Mouse (Mus musculus) heart, postnatal 14 days (tissue): Measurements from ENCODE around the gene Wdhd1. TPM values are rescaled to one million over a fixed set of nuclear protein-coding genes. Genes with fewer than 3 reads are reported as not detected.
"Not testable (repeated sequence)": the region's sequence is repeated elsewhere in the genome, so short reads cannot be mapped to it uniquely, and the experiment has no call there.

ENCODE experiments used
- DNase-seq, 2 experiments: peaks; one replicate each; pipeline ENCODE4 v3.0.0; 2021 to 2022
- intact Hi-C: fragments of 180-260 bp; cut with DNase I; formaldehyde crosslinking; loops from one replicate; pipeline ENCODE4 v1.15.1; 2025
- long read RNA-seq, 2 experiments: library from polyadenylated mRNA; stranded (forward); transcript quantifications; one replicate each; pipeline ENCODE4 v2.0.0; 2021
- total RNA-seq, 2 experiments: library from RNA; stranded (reverse); gene quantifications; 2 replicates each; pipeline ENCODE4 v1.2.3; 2021

The Wdhd1 gene
- total RNA-seq, result 1 to 10 TPM; 1.5 to 2.0 TPM
- long read RNA-seq, experiment 1, full-length matches to known transcripts, result 1 of 1 reads
- long read RNA-seq, experiment 1, partial matches to known transcripts, result 0 of 1 reads
- long read RNA-seq, experiment 1, other reads (novel, unspliced or antisense), result 0 of 1 reads
- long read RNA-seq, experiment 2, full-length matches to known transcripts, result 1 of 1 reads
- long read RNA-seq, experiment 2, partial matches to known transcripts, result 0 of 1 reads
- long read RNA-seq, experiment 2, other reads (novel, unspliced or antisense), result 0 of 1 reads

DNA sequence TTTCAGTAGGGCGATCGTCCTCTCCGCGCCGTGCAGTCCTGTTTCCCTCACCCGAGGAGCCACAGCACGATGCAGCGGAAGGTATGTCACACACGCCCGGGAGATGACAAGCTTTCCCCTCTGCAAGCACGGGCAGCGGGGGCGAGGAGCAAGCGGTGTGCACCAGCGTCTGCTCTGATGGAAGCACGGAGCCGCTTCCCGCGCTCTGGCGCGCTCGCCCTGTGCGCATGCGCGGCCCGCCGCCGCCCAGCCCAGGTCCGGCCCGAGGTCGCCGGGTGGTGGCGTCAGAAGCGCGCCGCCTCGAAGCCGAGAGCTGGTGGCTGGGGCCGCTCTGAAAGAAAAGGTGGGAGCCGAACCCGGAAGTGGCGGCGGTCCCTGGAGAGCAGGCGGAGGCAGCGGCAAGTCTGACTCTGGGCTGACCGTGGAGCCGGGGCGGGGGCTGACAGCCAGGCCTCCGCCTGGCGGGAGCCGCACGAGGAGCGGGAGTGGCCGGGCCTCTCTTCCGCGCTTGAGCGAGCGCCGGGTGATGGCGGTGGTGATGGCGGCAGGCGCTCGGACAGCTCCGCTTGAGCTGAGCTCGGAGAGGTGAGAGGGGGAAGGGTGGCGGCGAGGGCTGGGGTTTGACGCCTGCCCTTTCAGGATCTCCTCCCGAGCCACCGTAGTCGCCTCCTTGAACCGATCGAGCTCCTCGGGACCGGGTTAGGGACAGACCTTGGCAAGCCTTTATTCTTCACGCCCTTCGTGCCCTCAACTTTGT lies at the start of gene Wdhd1, which contains the start of gene Socs4:
Gene Wdhd1, minus strand, starts transcription at position 221 of the 757 bp plus-strand sequence.
Gene Socs4, plus strand, starts transcription at position 295 of the 757 bp plus-strand sequence.
- intact Hi-C loops, result loop anchor here (2.0 kb wide), 2 partner anchors 22 to 122 kb away; partner anchors contain the start of gene Mapk1ip1l
- peak; percentile 97 for DNase-seq

DNA sequence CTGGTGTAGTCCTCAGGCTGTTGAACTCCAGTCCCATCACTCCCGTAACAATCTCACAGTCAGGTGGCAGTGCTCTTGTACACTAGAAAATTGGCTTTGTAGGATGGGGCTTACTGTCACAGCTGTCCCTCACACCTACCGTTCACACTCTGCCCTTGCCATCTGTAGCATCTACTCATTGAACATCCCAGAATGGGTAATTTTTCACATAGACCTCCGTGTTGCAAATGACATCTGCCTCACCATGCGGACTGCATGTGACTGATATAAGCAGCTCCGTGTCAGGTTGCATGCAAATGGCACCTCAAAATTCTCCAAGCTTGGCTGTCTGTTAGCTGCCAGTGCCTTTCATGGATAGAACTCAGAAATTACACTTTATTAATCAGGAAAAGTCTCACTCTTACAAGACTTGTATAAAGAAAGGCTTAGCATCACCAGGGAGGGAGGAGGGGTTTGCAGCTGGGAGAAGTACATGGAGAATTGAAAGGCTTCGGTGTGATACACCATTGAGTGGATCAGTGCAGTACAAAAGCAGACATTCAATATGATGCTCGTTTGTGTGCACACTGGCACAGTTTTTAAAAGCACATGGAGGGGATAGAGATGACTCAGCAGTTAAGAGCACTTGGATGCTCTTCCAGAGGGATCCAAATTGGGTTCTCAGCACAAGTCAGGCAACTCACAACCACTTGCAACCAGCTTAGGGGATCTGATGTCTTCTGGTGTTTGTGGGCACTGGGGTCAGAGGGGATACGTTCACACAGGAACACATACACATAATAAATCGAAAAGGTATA lies 49.5 kb upstream of the Wdhd1 start:
- no peak for DNase-seq
- intact Hi-C loops, result no loop called here

DNA sequence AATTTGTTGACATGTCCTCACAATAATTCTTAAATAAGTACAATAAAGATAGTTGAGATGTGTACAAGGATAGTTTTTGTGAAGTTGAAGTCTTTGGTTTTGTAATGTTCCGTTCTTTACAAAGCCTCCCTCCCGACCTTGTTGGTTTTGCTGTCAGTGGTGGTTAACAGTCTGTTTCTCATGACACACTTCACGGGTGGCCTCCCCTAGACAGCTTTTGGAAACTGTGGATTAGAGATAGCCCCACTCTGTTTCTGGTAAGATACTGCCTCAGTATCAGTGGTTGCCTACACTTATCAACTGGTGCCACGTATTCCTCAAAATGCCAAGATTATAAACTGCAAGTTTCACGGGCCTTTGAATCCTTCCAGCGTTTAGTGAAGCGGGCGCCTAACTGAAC lies 44.9 kb upstream of the Wdhd1 start:
- DNase-seq, intact Hi-C loops: not testable (repeated sequence)

DNA sequence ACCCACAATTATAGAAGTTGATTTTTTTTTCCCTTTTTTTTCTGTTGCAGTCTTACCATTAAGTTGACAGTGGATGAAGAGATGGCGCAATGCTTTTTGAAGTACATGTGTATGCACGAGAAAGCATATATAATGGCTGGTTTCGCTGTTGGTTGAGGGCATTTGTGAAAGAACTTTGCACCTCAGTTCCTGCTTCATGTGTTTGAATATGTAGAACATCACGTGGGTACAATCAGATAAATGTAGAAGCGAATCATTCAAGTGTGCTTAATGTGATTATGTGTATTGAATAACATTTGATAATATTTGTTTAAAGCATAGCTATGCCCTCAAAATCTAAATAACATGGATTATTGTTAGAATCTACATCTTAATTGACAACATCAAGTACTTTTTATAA lies 42.7 kb upstream of the Wdhd1 start:
- no peak for DNase-seq
- intact Hi-C loops, result no loop called here

DNA sequence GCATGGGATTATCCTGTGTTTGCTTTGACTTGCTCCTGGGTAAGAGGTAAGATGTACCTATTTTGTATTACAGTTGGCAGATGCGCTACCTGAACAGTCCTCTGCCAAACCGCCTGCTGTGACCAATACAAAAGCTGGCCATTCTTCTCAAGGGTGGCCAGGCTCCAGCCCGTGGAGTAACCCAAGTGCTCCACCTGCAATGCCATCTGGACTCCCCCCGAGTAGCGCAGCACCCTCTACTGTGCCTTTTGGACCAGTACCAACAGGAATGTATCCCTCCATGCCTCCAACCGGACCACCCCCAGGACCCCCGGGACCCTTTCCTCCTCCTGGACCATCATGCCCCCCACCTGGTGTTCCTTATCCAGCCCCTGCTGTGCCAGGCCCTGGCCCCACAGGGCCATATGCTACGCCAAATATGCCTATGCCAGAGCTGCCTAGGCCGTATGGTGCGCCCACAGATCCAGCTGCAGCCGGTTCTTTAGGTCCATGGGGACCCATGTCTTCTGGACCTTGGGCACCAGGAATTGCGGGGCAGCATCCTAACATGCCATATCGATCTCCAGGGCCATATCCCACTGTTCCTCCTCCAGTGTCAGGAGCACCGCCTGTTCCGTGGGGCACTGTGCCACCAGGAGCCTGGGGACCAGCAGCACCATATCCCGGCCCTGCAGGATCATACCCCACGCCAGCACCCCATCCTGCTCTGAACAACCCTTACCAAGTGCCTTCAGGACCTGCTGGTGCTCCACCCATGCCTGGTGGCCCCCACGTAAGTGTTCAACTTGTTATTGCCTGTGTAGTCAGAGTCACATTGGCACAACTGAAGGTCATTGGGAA lies 33.9 kb upstream of the Wdhd1 start:
- intact Hi-C loops, result no loop called here
- no peak for DNase-seq

DNA sequence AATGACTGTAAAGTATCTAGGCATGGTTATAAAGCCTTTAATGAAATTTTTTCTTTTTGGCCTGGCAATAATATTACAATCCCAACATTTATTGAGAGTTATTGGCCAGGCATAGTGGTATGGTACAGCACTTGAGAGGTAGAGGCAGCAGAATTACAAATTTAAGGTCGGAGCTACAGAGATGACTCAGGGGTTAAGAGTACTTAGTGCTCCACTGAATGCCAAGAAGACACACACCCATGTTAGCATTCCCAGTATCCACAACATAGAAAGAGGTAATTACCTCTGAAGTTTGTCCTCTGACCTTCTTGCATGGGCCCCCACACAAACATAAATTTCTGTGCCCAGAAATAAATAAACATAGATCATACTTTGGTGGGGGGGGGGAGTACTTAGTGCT lies 32.4 kb upstream of the Wdhd1 start:
- DNase-seq, result no peak
- intact Hi-C loops, result no loop called here

DNA sequence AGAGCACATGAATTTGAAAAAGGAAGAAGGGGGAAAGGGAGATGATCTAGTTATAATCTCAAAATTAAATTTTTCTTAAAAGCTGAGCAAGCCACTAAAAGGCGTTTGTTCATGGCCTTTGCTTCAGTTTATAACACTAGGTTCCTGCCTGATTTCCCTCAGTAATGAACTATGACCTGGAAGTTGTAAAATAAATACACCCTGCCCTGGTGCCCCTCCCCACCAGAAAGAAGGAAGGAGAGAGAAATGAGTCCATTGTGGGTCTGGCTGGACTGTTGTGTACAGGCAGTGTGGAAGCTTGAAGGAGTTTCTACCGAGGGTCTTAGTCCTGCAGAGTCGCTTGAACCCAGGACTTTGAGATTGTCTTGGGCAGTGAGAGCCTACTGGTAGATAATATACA lies 31.0 kb upstream of the Wdhd1 start:
- intact Hi-C loops, result no loop called here

DNA sequence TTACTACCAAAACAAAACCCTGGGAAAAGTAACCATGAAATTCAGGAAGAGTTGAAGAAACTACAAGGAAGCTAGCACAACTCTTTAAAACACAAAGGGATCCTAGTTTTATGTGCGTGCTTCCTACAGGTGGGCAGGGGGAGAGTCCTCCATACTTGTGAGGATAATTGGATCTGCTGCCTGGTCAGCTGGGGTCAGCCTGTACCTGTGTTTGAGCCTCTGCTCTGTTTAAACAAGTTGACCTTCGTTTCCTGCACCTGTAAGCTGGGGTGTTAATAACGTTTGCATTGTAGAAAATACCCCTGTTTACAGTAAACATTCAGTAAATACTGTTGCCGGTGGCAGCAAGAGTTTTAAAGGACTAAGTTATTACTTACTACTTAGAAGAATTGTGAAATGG lies 29.3 kb upstream of the Wdhd1 start:
- intact Hi-C loops, result no loop called here
- DNase-seq, result no peak

More for the DNA sequence above, 31.0 kb upstream of the Wdhd1 start:
- DNase-seq, result no peak

DNA sequence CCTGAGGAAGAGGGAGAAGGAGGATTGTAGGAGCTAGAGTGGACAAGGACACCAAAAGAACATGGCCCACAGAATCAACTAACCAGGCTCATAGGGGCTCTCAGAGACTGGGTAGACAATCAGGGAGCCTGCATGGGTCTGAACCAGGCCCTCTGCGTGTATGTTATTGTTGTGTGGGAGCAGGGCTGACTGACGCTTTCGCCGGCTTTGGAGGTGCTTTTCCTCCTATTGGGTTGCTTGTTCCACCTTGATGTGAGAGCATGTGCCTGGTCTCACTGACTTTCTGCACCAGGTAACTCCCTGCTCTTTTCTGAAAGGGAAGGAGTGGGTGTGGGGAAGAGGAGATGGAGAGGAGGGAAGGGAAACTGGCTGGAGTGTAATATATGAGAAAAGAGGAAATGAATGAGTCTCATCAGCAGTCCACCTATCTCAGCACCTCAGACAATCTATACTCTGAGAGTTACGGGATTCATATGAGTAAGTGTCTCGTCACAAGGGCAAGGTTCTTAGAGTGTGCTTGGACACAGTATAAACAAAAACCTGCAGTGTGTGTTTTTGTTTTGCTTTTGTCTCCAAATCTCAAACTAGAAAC lies 28.3 kb upstream of the Wdhd1 start:
- no peak for DNase-seq
- intact Hi-C loops, result no loop called here

DNA sequence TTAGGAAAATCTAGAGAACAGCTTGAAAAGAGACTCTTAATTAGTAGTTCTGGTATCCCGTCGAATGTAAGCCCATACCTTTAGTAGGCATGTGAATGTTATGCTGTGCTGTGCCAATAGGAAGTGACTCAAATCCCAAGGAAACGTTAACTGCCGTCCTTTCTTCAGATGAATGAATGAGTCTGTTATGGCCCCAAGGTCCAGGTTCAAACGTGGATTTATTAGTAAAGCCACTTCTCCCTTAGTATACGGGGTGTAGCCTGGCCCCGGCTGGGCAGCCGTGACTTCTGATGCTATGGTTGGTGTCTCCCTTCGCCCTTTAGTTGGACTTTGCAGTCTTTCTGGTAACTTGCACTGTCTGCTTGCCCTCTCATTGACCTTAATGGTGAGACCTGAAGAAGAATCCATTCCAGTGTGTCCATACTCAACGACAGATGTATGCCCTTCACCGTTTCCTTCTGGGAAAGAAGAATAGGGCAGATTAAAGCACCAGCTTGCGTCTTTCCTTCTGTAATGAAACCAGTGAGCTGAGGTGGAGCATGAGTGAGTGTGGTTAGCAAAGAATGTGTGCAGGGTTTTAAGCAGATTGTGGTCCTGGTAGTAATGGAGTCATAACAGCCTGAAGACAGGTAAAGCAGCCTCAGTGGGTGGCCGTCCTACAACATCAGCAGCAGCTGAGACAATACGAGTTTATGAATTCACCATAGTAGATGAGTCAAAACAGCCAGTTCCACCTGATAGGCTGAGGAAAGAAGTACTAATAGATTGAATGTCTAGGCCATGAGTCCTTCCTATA lies 26.4 kb upstream of the Wdhd1 start:
- DNase-seq, result no peak
- intact Hi-C loops, result no loop called here

DNA sequence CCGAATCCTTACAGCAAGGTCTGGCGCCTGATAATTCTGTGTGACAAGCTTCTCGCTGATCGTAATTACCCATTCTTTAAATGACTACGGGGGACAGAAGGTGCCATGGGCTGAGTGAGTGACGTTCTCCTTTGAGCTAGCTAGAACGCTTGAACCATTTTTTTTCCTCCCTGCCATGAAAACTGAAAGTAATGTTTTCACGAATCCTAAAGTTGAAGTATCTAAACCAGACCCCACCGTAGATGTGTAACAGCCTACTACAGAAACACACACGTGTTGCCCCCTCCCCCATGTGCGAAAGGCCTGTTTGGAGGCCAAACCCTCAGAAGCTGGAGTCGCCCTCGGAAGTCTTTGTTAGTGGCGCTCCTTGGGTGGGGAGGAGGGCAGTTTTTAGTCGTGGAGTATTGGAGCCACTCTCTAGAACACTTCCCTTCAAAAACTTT lies 22.2 kb upstream of the Wdhd1 start:
- intact Hi-C loops, result loop anchor here (2.0 kb wide), 1 partner anchor 22 kb away; the partner anchor contains the start of genes Socs4 and Wdhd1
- DNase-seq, result peak; percentile 19 to 22

DNA sequence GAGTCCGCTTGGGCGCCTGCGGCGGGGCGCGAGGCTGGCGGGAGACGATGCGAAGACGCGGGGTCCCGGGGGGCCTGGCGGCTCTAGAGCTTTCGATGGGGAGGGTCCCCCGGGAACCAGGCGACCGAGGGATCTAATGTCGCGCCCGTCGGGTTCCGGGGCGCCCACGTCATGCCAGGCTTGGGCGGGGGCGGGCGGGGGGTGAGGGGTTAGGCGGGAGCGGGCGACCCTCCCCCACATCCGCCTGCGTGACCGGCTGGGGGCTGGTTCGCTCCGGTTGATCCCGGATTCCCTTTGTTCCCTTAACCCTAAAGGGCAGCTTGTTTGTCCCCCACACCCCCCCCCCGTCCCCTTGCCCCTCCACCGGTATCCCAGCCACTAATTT lies 21.7 kb upstream of the Wdhd1 start:
- intact Hi-C loops, result loop anchor here (2.0 kb wide), 1 partner anchor 22 kb away; the partner anchor contains the start of genes Socs4 and Wdhd1
- no peak for DNase-seq

DNA sequence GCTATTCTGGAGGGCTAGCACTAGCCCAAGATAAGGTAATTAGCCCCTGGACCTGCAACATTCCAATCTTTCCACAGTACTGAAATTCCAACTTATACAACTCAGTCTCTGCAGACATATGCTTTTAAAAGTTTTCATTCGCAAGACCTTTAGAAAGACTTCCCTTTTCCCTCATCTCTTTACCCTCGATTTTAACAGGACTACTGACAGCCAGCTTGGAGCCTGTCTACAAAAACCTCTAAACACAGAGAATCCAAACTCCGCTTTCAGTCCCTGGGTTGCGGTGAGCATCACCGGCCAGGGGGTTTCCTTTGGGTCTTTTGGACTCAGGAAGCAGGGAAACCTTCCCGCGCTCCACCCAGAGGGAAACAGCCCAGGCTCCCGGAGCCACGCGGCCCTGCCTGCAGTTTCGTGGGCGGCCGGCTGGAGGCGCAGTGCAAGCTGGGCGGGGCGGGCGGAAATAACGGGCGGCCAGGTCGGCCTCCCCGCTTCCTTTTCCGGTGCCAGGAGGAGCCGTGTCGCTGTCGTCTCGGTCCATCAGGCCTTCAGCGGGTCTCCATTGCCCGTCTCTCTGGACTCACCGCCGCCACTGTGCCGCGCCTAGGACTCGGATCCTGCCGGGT lies 21.2 kb upstream of the Wdhd1 start, which contains the start of gene Mapk1ip1l:
Gene Mapk1ip1l, plus strand, starts transcription at position 482 of the 623 bp plus-strand sequence.
- peak; percentile 93 to 98 for DNase-seq
- intact Hi-C loops, result loop anchor here (2.0 kb wide), 1 partner anchor 21 kb away; the partner anchor contains the start of genes Socs4 and Wdhd1

DNA sequence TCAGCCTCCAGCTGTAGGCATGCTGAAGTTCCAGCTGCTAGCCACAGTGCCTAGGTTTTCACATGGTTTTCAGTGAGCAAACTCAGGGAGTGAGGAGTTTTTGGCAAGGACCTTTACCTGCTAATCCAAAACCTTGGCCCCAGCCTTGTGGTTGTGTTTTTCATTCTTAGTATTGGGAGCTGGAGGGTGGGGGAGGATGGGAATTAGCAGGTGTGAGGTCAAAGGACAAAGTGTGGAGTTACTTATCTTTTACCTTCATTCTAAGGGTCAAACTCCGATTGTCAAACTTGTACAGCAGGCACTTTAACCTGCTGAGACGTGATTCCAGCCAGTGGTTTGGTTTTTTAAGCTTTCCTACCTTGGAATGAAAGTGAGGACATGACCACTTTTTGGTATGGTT lies 19.6 kb upstream of the Wdhd1 start:
- DNase-seq, result no peak
- intact Hi-C loops, result no loop called here

DNA sequence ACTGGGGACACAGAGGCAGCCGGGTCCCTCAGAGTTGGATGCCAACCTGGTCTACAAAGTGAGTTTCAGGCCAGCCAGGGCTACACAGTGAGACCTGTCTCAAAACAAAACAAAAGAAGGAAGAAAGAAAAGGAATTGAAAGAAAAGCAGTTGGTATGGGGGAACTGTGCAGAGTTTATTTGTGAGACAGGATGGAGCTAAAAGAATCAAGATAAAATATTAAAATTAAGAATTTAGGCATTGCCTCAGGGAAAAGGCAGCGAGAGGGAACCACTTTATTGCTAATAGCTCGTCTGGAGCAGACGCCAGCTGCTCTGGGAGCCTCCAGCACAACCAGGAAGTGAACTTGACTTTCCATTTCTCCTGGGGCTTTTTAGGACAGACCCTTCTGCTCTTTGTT lies 17.5 kb upstream of the Wdhd1 start:
- intact Hi-C loops, result no loop called here
- no peak for DNase-seq

DNA sequence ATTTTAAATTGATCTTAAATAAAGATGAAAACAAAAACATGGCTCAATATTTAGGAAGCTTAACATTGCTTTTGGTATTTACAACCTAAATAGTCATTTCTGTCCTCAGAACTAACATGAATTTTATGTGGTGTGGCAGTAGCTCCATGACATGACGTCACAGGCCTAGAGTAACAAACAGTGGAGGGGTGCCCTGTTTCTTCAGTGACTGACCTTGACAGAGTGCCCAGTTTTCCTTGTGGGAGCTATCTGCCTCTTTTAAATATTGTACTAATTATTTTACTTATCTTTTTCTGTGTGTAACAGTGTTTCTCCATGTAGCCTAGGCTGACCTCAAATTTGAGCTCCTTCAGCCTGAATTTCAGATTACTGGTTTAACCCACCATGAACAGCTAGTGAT lies 15.1 kb upstream of the Wdhd1 start:
- DNase-seq, result no peak
- intact Hi-C loops, result no loop called here

DNA sequence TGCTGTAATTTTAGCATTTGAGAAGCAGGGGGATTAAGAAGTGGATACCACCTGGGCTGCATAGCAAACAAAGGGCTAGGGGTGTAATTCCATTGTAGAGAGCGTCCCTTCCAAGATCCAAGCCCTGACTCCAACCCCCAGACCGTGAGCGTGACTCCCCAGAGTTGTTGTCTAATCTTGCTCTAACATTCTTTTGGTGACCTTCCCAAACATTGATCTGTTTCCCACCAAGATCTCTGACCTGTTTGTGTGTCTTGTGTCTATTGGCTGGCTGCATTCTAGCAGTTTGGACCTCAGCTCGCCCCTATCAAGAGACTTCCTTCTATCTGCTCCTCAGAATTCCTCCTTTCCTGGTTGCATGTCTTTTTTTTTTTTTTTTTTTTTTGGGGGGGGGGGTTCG lies 10.4 kb upstream of the Wdhd1 start:
- no peak for DNase-seq
- intact Hi-C loops, result no loop called here

DNA sequence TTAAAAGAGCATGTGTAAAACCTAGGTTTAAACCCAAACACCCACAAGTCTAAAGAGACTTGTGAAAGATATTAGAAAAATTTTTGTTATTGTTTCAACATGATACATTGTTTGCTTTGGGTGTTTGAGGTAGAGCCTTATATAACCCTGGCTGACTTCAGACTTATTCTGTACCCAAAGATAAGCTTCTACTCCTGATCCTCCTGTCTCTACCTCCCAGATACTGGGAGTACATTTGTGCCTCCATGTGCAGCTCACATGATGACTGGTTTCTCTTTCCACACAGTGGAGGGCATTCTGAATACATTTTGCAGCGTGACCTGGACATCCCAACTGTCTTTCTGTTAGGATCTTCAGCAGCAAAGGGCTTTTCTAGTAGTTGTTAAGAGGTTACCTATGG lies 9.6 kb upstream of the Wdhd1 start:
- DNase-seq, result no peak
- intact Hi-C loops, result no loop called here
